In genomic region chr16:56501101-56501500, GRCm38 (mm10) we compare ENCODE assay signal across 17 mouse cellular contexts. TPM values are rescaled to one million over a fixed set of nuclear protein-coding genes. Genes with fewer than 3 reads are reported as not detected.
DNase-seq lines count a peak whose midpoint lies in the region; ATAC-seq and TF ChIP-seq lines count a peak whose summit lies in the region.
"Had no signal": no experiment of that assay in that cellular context is flagged by ENCODE, and none has a peak within 500 bp of the region (broad histone marks: within the 10 kb centered on the region; RNA-seq: fewer than 3 reads in every experiment).

No protein-coding gene starts in this region.

- WGBS in kidney, embryonic 14.5 days = 74% methylated on average over 6 of the region's 6 CpGs
- 43% methylated on average over 6 of the region's 6 CpGs for WGBS in lung, embryonic 15.5 days
- 46% methylated on average over 6 of the region's 6 CpGs for WGBS in lung, adult 2 months
- 59% methylated on average over 6 of the region's 6 CpGs for WGBS in liver, postnatal 0 days (ENCODE audit: insufficient replicate concordance)

- H3K9me3 ChIP-seq in kidney, embryonic 14.5 days (ENCODE audit: control insufficient read depth, low read length) = no peaks in the 10 kb centered on the region
- H3K9me3 ChIP-seq in lung, embryonic 15.5 days = no peaks in the 10 kb centered on the region
- no peaks in the 10 kb centered on the region for H3K9me3 ChIP-seq in liver, postnatal 0 days (ENCODE audit: low read length)
- H3K9me3 ChIP-seq: heart, embryonic 10.5 days; limb, embryonic 12.5 days; liver, embryonic 13.5 days; midbrain, embryonic 10.5 days; neural tube, embryonic 12.5 days had no signal

- peak; percentile 69 for ATAC-seq in kidney, embryonic 14.5 days (ENCODE audit: low FRiP score, low TSS enrichment)
- peak; percentile 67; the same call in 1 of the 2 replicates for ATAC-seq in lung, embryonic 15.5 days (ENCODE audit: borderline replicate concordance, extremely low read depth, low FRiP score, low TSS enrichment)
- ATAC-seq in liver, postnatal 0 days = no peak
- ATAC-seq: activated CD4-positive, CD25-positive, alpha-beta regulatory T cell, adult 4 months had no signal

- DNase-seq in kidney, adult 9 months = no peak
- DNase-seq in lung, adult 2 months = no peak
- peak; percentile 29 for DNase-seq in Muller cell, postnatal 12 days (ENCODE audit: inconsistent ontology term)
- DNase-seq in retina, embryonic 14.5 days (ENCODE audit: low spot score) = peak; percentile 16
- DNase-seq in liver, postnatal 0 days = no peak
- DNase-seq: cerebellum, adult 9-11 months; layer of hippocampus, adult 9-11 months; liver, embryonic 13.5 days had no signal

- no peak overlapping the region for H3K4me3 ChIP-seq in kidney, embryonic 14.5 days (ENCODE audit: low read length)
- H3K4me3 ChIP-seq in lung, embryonic 15.5 days = no peak overlapping the region
- no peak overlapping the region for H3K4me3 ChIP-seq in lung, adult 2 months (replicated peaks; ENCODE audit: extremely low read depth, low read depth, low read length)
- H3K4me3 ChIP-seq in liver, postnatal 0 days (ENCODE audit: low read depth, low read length) = no peak overlapping the region
- H3K4me3 ChIP-seq: heart, embryonic 10.5 days; left cerebral cortex, adult 2 months; limb, embryonic 12.5 days; liver, embryonic 13.5 days; midbrain, embryonic 10.5 days; neural tube, embryonic 12.5 days had no signal

- TF ChIP-seq POLR2A in lung, adult 2 months (IDR thresholded peaks at IDR 0.05; ENCODE audit: borderline replicate concordance, extremely low read depth, low read depth, low read length) = no peak

- no peak overlapping the region for H3K27ac ChIP-seq in kidney, embryonic 14.5 days (ENCODE audit: low read depth, low read length)
- 0 out of 2 replicates have a peak overlapping the region, but pooled peaks have one; percentile 29 for H3K27ac ChIP-seq in lung, embryonic 15.5 days
- no peak overlapping the region for H3K27ac ChIP-seq in liver, postnatal 0 days (ENCODE audit: low read depth)
- H3K27ac ChIP-seq: heart, embryonic 10.5 days; left cerebral cortex, adult 2 months; limb, embryonic 12.5 days; liver, embryonic 13.5 days; macrophage; midbrain, embryonic 10.5 days; neural tube, embryonic 12.5 days had no signal

- TF ChIP-seq EP300 in liver, postnatal 0 days (IDR thresholded peaks at IDR 0.05; ENCODE audit: low read depth) = no peak

- H3K4me2 ChIP-seq in kidney, embryonic 14.5 days (replicated peaks; ENCODE audit: low read depth, low read length) = no peak overlapping the region
- no peak overlapping the region for H3K4me2 ChIP-seq in lung, embryonic 15.5 days
- no peak overlapping the region for H3K4me2 ChIP-seq in liver, postnatal 0 days (ENCODE audit: low read depth, low read length)
- H3K4me2 ChIP-seq: limb, embryonic 12.5 days; liver, embryonic 13.5 days; neural tube, embryonic 12.5 days had no signal

- no peak overlapping the region for H3K9ac ChIP-seq in kidney, embryonic 14.5 days (ENCODE audit: low read depth, low read length)
- no peak overlapping the region for H3K9ac ChIP-seq in lung, embryonic 15.5 days
- H3K9ac ChIP-seq in liver, postnatal 0 days (replicated peaks) = no peak overlapping the region
- H3K9ac ChIP-seq: limb, embryonic 12.5 days; liver, embryonic 13.5 days; neural tube, embryonic 12.5 days had no signal

- no peaks in the 10 kb centered on the region for H3K36me3 ChIP-seq in kidney, embryonic 14.5 days (ENCODE audit: control insufficient read depth, insufficient read depth, low read length)
- no peaks in the 10 kb centered on the region for H3K36me3 ChIP-seq in lung, embryonic 15.5 days
- no peaks in the 10 kb centered on the region for H3K36me3 ChIP-seq in liver, postnatal 0 days (replicated peaks; ENCODE audit: insufficient read depth, low read length)
- H3K36me3 ChIP-seq: heart, embryonic 10.5 days; limb, embryonic 12.5 days; liver, embryonic 13.5 days; midbrain, embryonic 10.5 days; neural tube, embryonic 12.5 days had no signal

- H3K4me1 ChIP-seq in kidney, embryonic 14.5 days (ENCODE audit: control insufficient read depth, insufficient read depth, low read length) = no peaks in the 10 kb centered on the region
- H3K4me1 ChIP-seq in lung, embryonic 15.5 days = peaks cover 19% of the 10 kb centered on the region
- peaks cover 6% of the 10 kb centered on the region for H3K4me1 ChIP-seq in lung, adult 2 months (ENCODE audit: control insufficient read depth, insufficient read depth, low read length)
- H3K4me1 ChIP-seq in liver, postnatal 0 days (ENCODE audit: insufficient read depth) = no peaks in the 10 kb centered on the region
- H3K4me1 ChIP-seq: heart, embryonic 10.5 days; limb, embryonic 12.5 days; liver, embryonic 13.5 days; midbrain, embryonic 10.5 days; neural tube, embryonic 12.5 days had no signal

- no peak for TF ChIP-seq CTCF in lung, adult 2 months (IDR thresholded peaks at IDR 0.05; ENCODE audit: insufficient read depth, low read length)
- no peak for TF ChIP-seq CTCF in liver, postnatal 0 days (IDR thresholded peaks at IDR 0.05; ENCODE audit: low read depth)

- H3K27me3 ChIP-seq in kidney, embryonic 14.5 days (ENCODE audit: control insufficient read depth, insufficient read depth, low read length) = no peaks in the 10 kb centered on the region
- H3K27me3 ChIP-seq in lung, embryonic 15.5 days = no peaks in the 10 kb centered on the region
- H3K27me3 ChIP-seq in liver, postnatal 0 days (ENCODE audit: insufficient read depth, low read length) = no peaks in the 10 kb centered on the region
- H3K27me3 ChIP-seq: limb, embryonic 12.5 days; liver, embryonic 13.5 days; neural tube, embryonic 12.5 days had no signal

RNA-seq across cellular contexts. Expression of gene Abi3bp, which starts 23.4 kb away (rescaled TPM):
- 2.4 and 2.5 TPM in 2 replicates for polyA plus RNA-seq in kidney, embryonic 14.5 days (2014; fragmentation: Nextera tagmentation; extraction: Ambion mirVana)
- polyA plus RNA-seq in lung, embryonic 15.5 days (2015; fragmentation: Nextera tagmentation; extraction: Ambion mirVana) = 18.4 and 18.6 TPM in 2 replicates
- polyA plus RNA-seq in lung, adult 2 months (2012; rRNA removed) = 13.8 and 22.5 TPM in 2 replicates
- 0.53 and 0.66 TPM in 2 replicates for polyA plus RNA-seq in liver, postnatal 0 days (2015; fragmentation: Nextera tagmentation; extraction: Ambion mirVana)
- polyA plus RNA-seq: macrophage had no signal

Comparison
In these comparisons a context has a peak if more than half of its experiments do, and no peak if none do; other contexts are left out.
1. DNase-seq: peak in Muller cell, postnatal 12 days (single experiment) and retina, embryonic 14.5 days (single experiment); none in kidney, adult 9 months (single experiment), lung, adult 2 months (single experiment) and liver, postnatal 0 days (single experiment).